Mouse (Mus musculus) E14TG2a.4 (cell line): ENCODE results near the gene Klc1.

Experiments
- CTCF ChIP-seq: conservative IDR thresholded peaks from 2 replicates; pipeline ENCODE4 v1.5.1; 2014; ENCODE audit warnings: low read length
- NANOG ChIP-seq: IDR thresholded peaks from 2 replicates; pipeline ENCODE4 v1.6.1; 2014; ENCODE audit warnings: borderline replicate concordance, low read length, mixed read lengths
- POU5F1 ChIP-seq: IDR thresholded peaks from 2 replicates; pipeline ENCODE4 v1.6.1; 2014; ENCODE audit warnings: low read length, borderline replicate concordance

DNA sequence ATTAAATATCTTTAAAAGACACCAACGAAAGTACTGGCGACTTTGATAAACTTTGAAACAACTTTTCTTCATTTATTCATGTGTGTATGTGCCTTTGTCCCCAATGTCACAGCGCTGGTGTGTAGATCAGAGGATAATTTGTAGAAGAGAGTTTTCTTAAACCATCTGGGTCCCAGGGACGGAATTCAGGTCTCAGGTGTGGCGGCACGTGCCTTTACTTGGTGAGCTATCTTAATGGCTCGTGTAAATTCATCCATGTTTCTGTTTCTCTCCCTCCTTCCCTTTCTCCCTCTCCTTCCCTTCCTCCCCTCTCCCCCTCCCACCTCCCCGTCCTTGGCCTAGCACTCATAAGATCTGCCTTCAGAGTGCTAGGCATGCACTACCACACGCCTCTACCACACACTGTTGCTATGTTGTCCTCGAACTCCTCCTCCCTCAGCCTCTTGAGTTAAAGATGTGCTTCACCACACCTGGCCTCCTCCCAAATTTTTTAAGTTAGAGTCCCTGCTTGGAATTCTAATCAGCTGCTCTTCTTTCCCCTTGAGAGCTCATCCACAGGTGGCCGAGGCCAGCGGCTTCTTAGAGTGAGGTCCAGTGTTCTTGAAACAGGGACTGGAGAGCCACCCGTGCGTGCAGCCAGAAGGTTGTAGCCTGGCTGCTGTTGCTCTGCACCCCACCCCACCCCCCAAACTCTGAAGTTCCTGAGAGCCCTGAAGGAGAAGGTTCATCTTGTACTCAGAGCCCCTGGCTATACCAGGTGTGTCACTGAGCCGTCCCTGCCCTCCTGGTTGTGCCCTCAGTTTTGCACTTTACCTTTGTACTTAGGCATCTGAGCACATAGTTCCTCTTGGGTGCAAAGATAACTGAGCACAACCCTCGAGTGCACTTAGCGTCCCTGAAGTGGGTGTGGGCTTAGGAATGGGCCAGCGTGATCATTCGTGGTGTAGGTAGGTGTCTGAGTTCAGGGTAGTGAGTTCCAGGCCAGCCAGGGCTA, 56.4 kb downstream of the Klc1 start:
- TF ChIP-seq CTCF: no peak
- TF ChIP-seq NANOG: no peak
- no peak for TF ChIP-seq POU5F1
